Mouse (Mus musculus): Measurements from ENCODE around the gene 1810055G02Rik. TPM values are rescaled to one million over a fixed set of nuclear protein-coding genes. Genes with fewer than 3 reads are reported as not detected.

The 1810055G02Rik gene
- polyA plus RNA-seq, 1 experiment from 2014 or later: 46.7 TPM

Other genes with a start within 250 kb of the 1810055G02Rik start
- gene Ppp6r3, start 132.5 kb upstream of the 1810055G02Rik start, polyA plus RNA-seq (2014; fragmentation: Nextera tagmentation; extraction: Ambion mirVana): 85.0 and 88.5 TPM in 2 replicates
- 3.2 and 3.8 TPM in 2 replicates for gene Lrp5, start 21.7 kb upstream of the 1810055G02Rik start, polyA plus RNA-seq (2014; fragmentation: Nextera tagmentation; extraction: Ambion mirVana)
- 40.7 and 42.0 TPM in 2 replicates for gene Kmt5b, start 59.1 kb downstream of the 1810055G02Rik start, polyA plus RNA-seq (2014; fragmentation: Nextera tagmentation; extraction: Ambion mirVana)
- gene Chka, start 143.5 kb downstream of the 1810055G02Rik start, polyA plus RNA-seq (2014; fragmentation: Nextera tagmentation; extraction: Ambion mirVana): 54.4 and 59.5 TPM in 2 replicates
- 17.3 TPM in 2 replicates for gene Tcirg1, start 198.8 kb downstream of the 1810055G02Rik start, polyA plus RNA-seq (2014; fragmentation: Nextera tagmentation; extraction: Ambion mirVana)
- gene Ndufs8, start 204.5 kb downstream of the 1810055G02Rik start, polyA plus RNA-seq (2014; fragmentation: Nextera tagmentation; extraction: Ambion mirVana): 258 and 266 TPM in 2 replicates
- 0.65 and 0.73 TPM in 2 replicates for gene Aldh3b1, start 221.5 kb downstream of the 1810055G02Rik start, polyA plus RNA-seq (2014; fragmentation: Nextera tagmentation; extraction: Ambion mirVana)
- 5.3 and 7.1 TPM in 2 replicates for gene Unc93b1, start 226.9 kb downstream of the 1810055G02Rik start, polyA plus RNA-seq (2014; fragmentation: Nextera tagmentation; extraction: Ambion mirVana)